In the genomic region with DNA sequence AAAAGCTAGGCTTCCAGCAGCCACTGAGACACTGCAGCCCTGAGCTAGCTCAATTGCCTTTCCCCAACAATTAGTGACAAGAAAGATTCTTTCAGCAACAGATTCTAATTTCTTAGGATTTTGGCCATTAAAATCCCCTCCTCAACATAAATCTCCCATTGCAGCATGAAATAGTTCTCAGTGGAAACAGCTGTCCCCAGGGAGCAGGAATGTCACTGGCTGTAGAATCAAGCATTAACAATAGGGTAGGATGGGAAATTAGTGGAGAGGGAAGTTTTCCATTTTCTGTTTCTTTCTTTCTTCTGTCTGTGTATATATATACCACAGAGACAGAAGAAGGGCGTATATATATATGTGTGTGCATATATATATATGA, we compare ENCODE assay signal across 11 mouse cellular contexts. TPM values are rescaled to one million over a fixed set of nuclear protein-coding genes. Genes with fewer than 3 reads are reported as not detected.
A peak's percentile ranks its signal among the peaks of the same experiment; 100 is the strongest.
DNase-seq lines count a peak whose midpoint lies in the region; ATAC-seq and TF ChIP-seq lines count a peak whose summit lies in the region.
"Had no signal": no experiment of that assay in that cellular context is flagged by ENCODE, and none has a peak within 500 bp of the region (broad histone marks: within the 10 kb centered on the region; RNA-seq: fewer than 3 reads in every experiment).

No protein-coding gene starts in this region.

- H3K9me3 ChIP-seq in hindbrain, postnatal 0 days (ENCODE audit: low read length) = no peaks in the 10 kb centered on the region
- H3K9me3 ChIP-seq in hindbrain, embryonic 16.5 days (ENCODE audit: control insufficient read depth, low read length) = no peaks in the 10 kb centered on the region
- H3K9me3 ChIP-seq in neural tube, embryonic 13.5 days = no peaks in the 10 kb centered on the region
- H3K9me3 ChIP-seq: forebrain, embryonic 13.5 days; hindbrain, embryonic 10.5 days; midbrain, embryonic 10.5 days had no signal

- H3K4me2 ChIP-seq in hindbrain, postnatal 0 days (ENCODE audit: low read depth, low read length) = no peak overlapping the region
- no peak overlapping the region for H3K4me2 ChIP-seq in hindbrain, embryonic 16.5 days (ENCODE audit: low read length)
- no peak overlapping the region for H3K4me2 ChIP-seq in neural tube, embryonic 13.5 days
- H3K4me2 ChIP-seq: forebrain, embryonic 13.5 days had no signal

- peak; percentile 6 for DNase-seq in hindbrain, postnatal 0 days (ENCODE audit: low spot score)
- DNase-seq in neural tube, embryonic 10.5 days (ENCODE audit: extremely low spot score, low spot score) = no peak
- peak; percentile 78 for DNase-seq in kidney, postnatal 10 days
- DNase-seq in spleen, postnatal 14 days (ENCODE audit: low spot score in 2 of 2) = no peak
- no peak for DNase-seq in left cerebral cortex, postnatal 10 days (ENCODE audit: extremely low spot score in 1 of 2, low spot score in 2 of 2)
- no peak for DNase-seq in left cerebral cortex, postnatal 14 days (ENCODE audit: low spot score in 2 of 2)

- H3K9ac ChIP-seq in hindbrain, postnatal 0 days (replicated peaks; ENCODE audit: low read length) = no peak overlapping the region
- H3K9ac ChIP-seq in hindbrain, embryonic 16.5 days (ENCODE audit: low read depth, low read length) = no peak overlapping the region
- H3K9ac ChIP-seq in neural tube, embryonic 13.5 days = no peak overlapping the region
- H3K9ac ChIP-seq: forebrain, embryonic 13.5 days had no signal

- peak overlapping the region; percentile 67; the same call in 1 of the 2 replicates for H3K27ac ChIP-seq in hindbrain, postnatal 0 days
- no peak overlapping the region for H3K27ac ChIP-seq in hindbrain, embryonic 16.5 days (ENCODE audit: low read depth, low read length)
- 0 out of 2 replicates have a peak overlapping the region, but pooled peaks have one; percentile 9 for H3K27ac ChIP-seq in neural tube, embryonic 13.5 days (replicated peaks)
- H3K27ac ChIP-seq: forebrain, embryonic 13.5 days had no signal

- peaks cover 13% of the 10 kb centered on the region; the same call in 1 of the 2 replicates for H3K4me1 ChIP-seq in hindbrain, postnatal 0 days (ENCODE audit: insufficient read depth, low read length)
- H3K4me1 ChIP-seq in hindbrain, embryonic 16.5 days (ENCODE audit: control insufficient read depth, insufficient read depth, low read depth, low read length) = peaks cover 7% of the 10 kb centered on the region; the same call in 1 of the 2 replicates
- peaks cover 27% of the 10 kb centered on the region for H3K4me1 ChIP-seq in neural tube, embryonic 13.5 days (replicated peaks)

- 88% methylated on average over 1 of the region's 1 CpGs for WGBS in hindbrain, postnatal 0 days
- WGBS in hindbrain, embryonic 16.5 days = 81% methylated on average over 1 of the region's 1 CpGs
- 88% methylated on average over 1 of the region's 1 CpGs for WGBS in neural tube, embryonic 13.5 days

- H3K4me3 ChIP-seq in hindbrain, postnatal 0 days (ENCODE audit: low read length) = no peak overlapping the region
- H3K4me3 ChIP-seq in hindbrain, embryonic 16.5 days (ENCODE audit: low read length) = no peak overlapping the region
- H3K4me3 ChIP-seq in neural tube, embryonic 13.5 days = no peak overlapping the region
- H3K4me3 ChIP-seq: forebrain, embryonic 13.5 days; hindbrain, embryonic 10.5 days; midbrain, embryonic 10.5 days had no signal

- no peaks in the 10 kb centered on the region for H3K36me3 ChIP-seq in hindbrain, postnatal 0 days (ENCODE audit: insufficient read depth, low read length)
- H3K36me3 ChIP-seq in hindbrain, embryonic 16.5 days (ENCODE audit: control insufficient read depth, insufficient read depth, low read length) = no peaks in the 10 kb centered on the region
- no peaks in the 10 kb centered on the region for H3K36me3 ChIP-seq in neural tube, embryonic 13.5 days
- H3K36me3 ChIP-seq: hindbrain, embryonic 10.5 days; midbrain, embryonic 10.5 days had no signal

- TF ChIP-seq CTCF in hindbrain, postnatal 0 days (IDR thresholded peaks at IDR 0.05; ENCODE audit: low read depth) = no peak

- H3K27me3 ChIP-seq in hindbrain, postnatal 0 days (ENCODE audit: insufficient read depth, low read length) = no peaks in the 10 kb centered on the region
- H3K27me3 ChIP-seq in hindbrain, embryonic 16.5 days (replicated peaks; ENCODE audit: control insufficient read depth, insufficient read depth, low read length) = no peaks in the 10 kb centered on the region
- no peaks in the 10 kb centered on the region for H3K27me3 ChIP-seq in neural tube, embryonic 13.5 days
- H3K27me3 ChIP-seq: forebrain, embryonic 13.5 days had no signal

- ATAC-seq in hindbrain, postnatal 0 days = no peak
- no peak for ATAC-seq in hindbrain, embryonic 16.5 days
- no peak for ATAC-seq in neural tube, embryonic 13.5 days (ENCODE audit: low read depth)
- ATAC-seq: forebrain, embryonic 13.5 days had no signal

- intact Hi-C loops in left cerebral cortex, postnatal 10 days (cut with DNase I) = no loop called here
- intact Hi-C loops in left cerebral cortex, postnatal 14 days (cut with DNase I) = loop anchor here (5.0 kb wide), 1 partner anchor 46 kb away; no protein-coding TSS in a partner anchor

RNA-seq across cellular contexts. Expression of a gene that starts 53.2 kb away (rescaled TPM):
- 1.6 and 2.2 TPM in 2 replicates for total RNA-seq in hindbrain, postnatal 0 days (2014; rRNA removed)
- polyA plus RNA-seq in hindbrain, postnatal 0 days (2015; fragmentation: Nextera tagmentation; extraction: Ambion mirVana) = 0.30 and 0.34 TPM in 2 replicates
- 1.0 TPM in 2 replicates for polyA plus RNA-seq in hindbrain, embryonic 16.5 days (2015; fragmentation: Nextera tagmentation; extraction: Ambion mirVana)
- 0.56 and 0.92 TPM in 2 replicates for polyA plus RNA-seq in neural tube, embryonic 13.5 days (2015; fragmentation: Nextera tagmentation; extraction: Ambion mirVana)
- total RNA-seq in left cerebral cortex, postnatal 10 days (2021) = 1 to 10 TPM; 4.7 to 5.2 TPM
- total RNA-seq in left cerebral cortex, postnatal 14 days (2021) = 1 to 10 TPM; 5.1 to 8.1 TPM

Comparison
In these comparisons a context has a peak if more than half of its experiments do, and no peak if none do; other contexts are left out.
1. DNase-seq: peak in hindbrain, postnatal 0 days (single experiment) and kidney, postnatal 10 days (single experiment); none in neural tube, embryonic 10.5 days (single experiment), spleen, postnatal 14 days (0 of 2), left cerebral cortex, postnatal 10 days (0 of 2) and left cerebral cortex, postnatal 14 days (0 of 2).